Mouse (Mus musculus) megakaryocyte-erythroid progenitor cell, adult 5-6 weeks (primary cell): ENCODE data around the gene P2ry13. TPM values are rescaled to one million over a fixed set of nuclear protein-coding genes. Genes with fewer than 3 reads are reported as not detected.

Experiments used
- total RNA-seq, 2 experiments: library from RNA; stranded (forward) in 1 of 2; stranded (reverse) in 1 of 2; fragments of 200-1000, 215-1000 nt in 1 of 2; fragments of >200 nt in 1 of 2; fragmentation: Nextera tagmentation in 1 of 2; gene quantifications; 2 replicates each; pipeline ENCODE4 v1.2.3; 2014 to 2017

The P2ry13 gene
- total RNA-seq, 2 experiments from 2014 or later: not detected

Other genes with a start within 250 kb of the P2ry13 start
- 3.5 and 8.4 TPM in 2 replicates for gene Med12l, start 205.1 kb downstream of the P2ry13 start, total RNA-seq (2014; fragmentation: Nextera tagmentation)
- gene Med12l, start 205.1 kb downstream of the P2ry13 start, total RNA-seq (2017): 4.5 and 5.4 TPM in 2 replicates
- 0.83 and 2.6 TPM in 2 replicates for gene Gpr171, start 109.1 kb downstream of the P2ry13 start, total RNA-seq (2014; fragmentation: Nextera tagmentation)
- gene Gpr171, start 109.1 kb downstream of the P2ry13 start, total RNA-seq (2017): 3.4 and 7.8 TPM in 2 replicates
- 1.0 TPM in 1 of 2 replicates, not detected in the other for gene P2ry14, start 57.3 kb downstream of the P2ry13 start, total RNA-seq (2014; fragmentation: Nextera tagmentation)
- 0.23 and 15.0 TPM in 2 replicates for gene P2ry14, start 57.3 kb downstream of the P2ry13 start, total RNA-seq (2017)
- gene Gpr87, start 15.8 kb downstream of the P2ry13 start, total RNA-seq (2014; fragmentation: Nextera tagmentation): not detected in 2 replicates
- gene Gpr87, start 15.8 kb downstream of the P2ry13 start, total RNA-seq (2017): not detected in 2 replicates
- gene P2ry12, start 52.0 kb upstream of the P2ry13 start, total RNA-seq (2014; fragmentation: Nextera tagmentation): not detected in 2 replicates
- not detected in 2 replicates for gene P2ry12, start 52.0 kb upstream of the P2ry13 start, total RNA-seq (2017)
- gene Igsf10, start 133.5 kb upstream of the P2ry13 start, total RNA-seq (2014; fragmentation: Nextera tagmentation): 0.04 TPM in 1 of 2 replicates, not detected in the other
- 0.19 TPM in 1 of 2 replicates, not detected in the other for gene Igsf10, start 133.5 kb upstream of the P2ry13 start, total RNA-seq (2017)